Mouse (Mus musculus): ENCODE data around the gene Osgepl1. TPM values are rescaled to one million over a fixed set of nuclear protein-coding genes. Genes with fewer than 3 reads are reported as not detected.

Gene Osgepl1
- polyA plus RNA-seq, 1 experiment from 2014 or later, result 22.3 TPM

Other genes with a start within 250 kb of the Osgepl1 start
- gene 1700019A02Rik, start 126.0 kb upstream of the Osgepl1 start, polyA plus RNA-seq (2015; fragmentation: Nextera tagmentation; extraction: Ambion mirVana), result not detected in 2 replicates
- 17.7 and 19.4 TPM in 2 replicates for gene Pms1, start 16.6 kb upstream of the Osgepl1 start, polyA plus RNA-seq (2015; fragmentation: Nextera tagmentation; extraction: Ambion mirVana)
- 65.1 and 65.9 TPM in 2 replicates for gene Ormdl1, start 16.5 kb upstream of the Osgepl1 start, polyA plus RNA-seq (2015; fragmentation: Nextera tagmentation; extraction: Ambion mirVana)
- not detected in 2 replicates for gene Gm28778, start 16.5 kb upstream of the Osgepl1 start, polyA plus RNA-seq (2015; fragmentation: Nextera tagmentation; extraction: Ambion mirVana)
- gene Asdurf, start 39.0 kb downstream of the Osgepl1 start, polyA plus RNA-seq (2015; fragmentation: Nextera tagmentation; extraction: Ambion mirVana), result 4.6 and 5.7 TPM in 2 replicates
- gene Gm28551, start 39.0 kb downstream of the Osgepl1 start, polyA plus RNA-seq (2015; fragmentation: Nextera tagmentation; extraction: Ambion mirVana), result 0.36 and 0.49 TPM in 2 replicates
- gene Asnsd1, start 39.1 kb downstream of the Osgepl1 start, polyA plus RNA-seq (2015; fragmentation: Nextera tagmentation; extraction: Ambion mirVana), result 62.4 and 62.9 TPM in 2 replicates

Data from thymus, postnatal 0 days (tissue).